Mouse (Mus musculus) lung, adult 2 months (tissue): ENCODE data around the gene Ppm1l. TPM values are rescaled to one million over a fixed set of nuclear protein-coding genes. Genes with fewer than 3 reads are reported as not detected.

Experiments
- DNase-seq: peaks from one replicate; pipeline ENCODE4 v3.0.0; 2022
- H3K4me1 ChIP-seq: fragments of 200-500 bp; 2 replicates; pipeline ENCODE4 v1.6.1; 2011; ENCODE audit warnings: low read length; ENCODE audit not compliant: control insufficient read depth, insufficient read depth
- H3K4me3 ChIP-seq: fragments of 200-500 bp; replicated peaks from 2 replicates; pipeline ENCODE3; 2011; ENCODE audit warnings: low read depth, mild to moderate bottlenecking, control low read depth, low read length; ENCODE audit errors: extremely low read depth
- CTCF ChIP-seq: fragments of 200-500 bp; IDR thresholded peaks from 2 replicates; pipeline ENCODE4 v1.5.1; 2011; ENCODE audit warnings: mild to moderate bottlenecking, low read length, control low read depth; ENCODE audit not compliant: insufficient read depth
- POLR2A ChIP-seq: fragments of 200-500 bp; IDR thresholded peaks from 2 replicates; pipeline ENCODE4 v1.6.1; 2011; ENCODE audit warnings: low read depth, mild to moderate bottlenecking, control low read depth, low read length, borderline replicate concordance; ENCODE audit errors: extremely low read depth
- WGBS: fragments of 180-500 bp; shearing (Covaris S2); methylation state at CpG from one replicate; pipeline ENCODE4 v1.1.7; 2018; 5-methylcytosine and 5-hydroxymethylcytosine counted together
- polyA plus RNA-seq: library from polyadenylated mRNA; depleted of rRNA; stranded (reverse); fragments of >200 nt; gene quantifications from 2 replicates; pipeline ENCODE4 v1.2.3, GENCODE M21; 2012

Ppm1l gene
- polyA plus RNA-seq, 1 experiment = 5.2 TPM

DNA sequence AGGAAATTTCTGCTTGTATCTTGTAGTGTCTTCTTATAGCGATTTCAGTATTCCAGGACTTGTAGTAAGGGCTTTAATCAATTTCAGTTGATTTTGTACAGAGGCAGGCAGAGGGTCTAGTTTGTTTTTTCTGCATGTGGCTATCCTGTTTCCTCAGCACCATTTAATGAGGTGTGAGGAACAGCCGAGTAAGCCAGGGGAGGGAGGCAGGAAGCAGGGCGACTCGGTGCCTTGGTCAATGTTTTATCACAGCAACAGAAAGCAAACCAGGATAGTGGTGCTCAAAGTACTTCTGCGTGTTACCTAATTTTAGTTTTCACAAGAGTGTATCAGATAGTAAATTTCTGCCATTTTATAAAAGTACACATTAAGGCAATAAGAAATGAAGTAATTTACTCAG lies 13.2 kb downstream of the Ppm1l start:
- no peak for TF ChIP-seq CTCF
- TF ChIP-seq POLR2A = no peak
- WGBS = 23% methylated on average over 5 of the region's 5 CpGs
- Histone ChIP-seq H3K4me1 (0 out of 2 replicates have a peak, but pooled peaks cover 2% of the 10 kb centered on the region), H3K4me3 (no peak overlapping the region)
- DNase-seq = no peak

DNA sequence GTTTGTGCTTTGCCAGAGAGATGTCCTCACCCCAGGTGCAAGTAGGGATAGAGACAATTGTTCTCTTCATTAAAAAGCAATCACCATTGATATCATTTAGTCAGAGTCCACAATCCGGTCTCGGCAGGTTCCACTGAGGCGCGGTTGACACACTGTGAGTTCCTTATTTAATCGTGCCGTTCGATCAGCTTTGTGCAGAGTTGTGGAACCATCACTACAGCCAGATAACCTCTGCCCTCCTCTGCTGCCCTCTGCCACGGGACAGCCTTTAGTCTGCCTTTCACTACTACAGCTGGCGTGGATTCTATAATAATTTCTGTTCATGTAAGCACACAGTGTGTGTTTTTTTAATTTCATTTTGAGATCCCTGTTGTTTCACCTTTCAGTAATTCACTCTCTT lies 17.2 kb downstream of the Ppm1l start:
- 61% methylated on average over 9 of the region's 9 CpGs for WGBS
- no peak for TF ChIP-seq CTCF
- no peak for TF ChIP-seq POLR2A
- H3K4me1 ChIP-seq = 0 out of 2 replicates have a peak, but pooled peaks cover 2% of the 10 kb centered on the region
- DNase-seq = no peak
- H3K4me3 ChIP-seq = no peak overlapping the region

DNA sequence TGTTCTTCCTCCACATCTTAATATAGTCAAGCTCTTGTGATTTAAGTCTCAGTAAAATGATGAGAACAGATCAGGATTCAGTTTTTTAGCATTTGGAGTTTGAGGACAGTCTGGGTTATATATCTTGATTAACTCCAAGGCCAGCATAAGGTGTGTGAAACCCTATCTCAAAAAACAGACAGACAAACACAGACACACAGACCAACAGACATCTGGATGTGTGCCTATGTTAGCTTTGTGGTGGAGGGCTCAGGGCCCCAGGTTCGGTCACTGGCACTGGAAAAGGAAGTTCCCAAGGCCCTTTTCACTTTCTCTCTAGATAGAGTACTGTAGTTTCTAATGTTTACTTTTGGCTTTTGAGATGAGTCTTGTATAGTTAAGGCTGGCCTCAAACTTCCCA lies 23.8 kb downstream of the Ppm1l start:
- 35% methylated on average over 1 of the region's 1 CpGs for WGBS
- Histone ChIP-seq H3K4me3 (no peak overlapping the region), H3K4me1 (no peaks in the 10 kb centered on the region)
- DNase-seq = no peak
- TF ChIP-seq CTCF = no peak
- TF ChIP-seq POLR2A = no peak

DNA sequence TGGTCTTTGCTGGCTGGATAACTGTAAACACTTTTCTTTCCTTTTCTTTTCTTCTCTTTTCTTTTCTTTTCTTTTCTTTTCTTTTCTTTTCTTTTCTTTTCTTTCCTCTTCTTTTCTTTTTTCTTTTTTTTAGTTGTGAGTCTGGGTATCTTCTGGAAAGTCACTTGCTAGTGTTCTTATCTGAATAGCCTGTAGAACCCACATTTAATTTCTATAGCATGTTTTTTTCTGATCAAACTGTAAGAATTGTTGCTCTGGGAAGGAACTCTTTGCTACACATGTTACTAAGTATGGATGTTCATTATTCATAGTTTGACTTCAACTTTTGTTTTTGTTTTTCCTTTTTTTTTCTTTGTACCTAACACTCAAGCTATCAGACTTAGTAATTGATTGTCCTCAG lies 24.3 kb downstream of the Ppm1l start:
- TF ChIP-seq CTCF = no peak
- no peak for TF ChIP-seq POLR2A
- no peak for DNase-seq
- H3K4me3 ChIP-seq = no peak overlapping the region
- H3K4me1 ChIP-seq = no peaks in the 10 kb centered on the region

DNA sequence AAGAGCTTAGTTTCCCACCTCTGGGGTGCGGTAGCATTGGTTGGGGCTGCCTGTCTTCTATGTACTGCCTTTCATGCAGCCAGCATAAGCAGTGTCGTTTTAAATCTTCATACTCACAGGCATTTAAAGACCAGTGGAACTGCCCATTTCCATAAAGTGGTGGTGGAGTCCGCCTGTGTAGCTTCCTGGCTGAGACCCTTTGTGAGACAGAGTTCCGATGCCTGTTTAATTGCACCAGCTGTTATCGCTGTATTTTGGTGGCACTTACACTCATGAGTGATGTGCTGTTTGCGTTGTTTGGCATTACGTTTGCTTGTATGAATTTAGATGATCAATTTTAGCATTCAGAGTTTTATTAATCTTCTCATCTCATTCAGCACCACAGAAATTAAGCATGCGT lies 24.9 kb downstream of the Ppm1l start:
- Histone ChIP-seq H3K4me3 (no peak overlapping the region), H3K4me1 (no peaks in the 10 kb centered on the region)
- no peak for DNase-seq
- TF ChIP-seq POLR2A = no peak
- no peak for TF ChIP-seq CTCF
- 67% methylated on average over 8 of the region's 8 CpGs for WGBS

DNA sequence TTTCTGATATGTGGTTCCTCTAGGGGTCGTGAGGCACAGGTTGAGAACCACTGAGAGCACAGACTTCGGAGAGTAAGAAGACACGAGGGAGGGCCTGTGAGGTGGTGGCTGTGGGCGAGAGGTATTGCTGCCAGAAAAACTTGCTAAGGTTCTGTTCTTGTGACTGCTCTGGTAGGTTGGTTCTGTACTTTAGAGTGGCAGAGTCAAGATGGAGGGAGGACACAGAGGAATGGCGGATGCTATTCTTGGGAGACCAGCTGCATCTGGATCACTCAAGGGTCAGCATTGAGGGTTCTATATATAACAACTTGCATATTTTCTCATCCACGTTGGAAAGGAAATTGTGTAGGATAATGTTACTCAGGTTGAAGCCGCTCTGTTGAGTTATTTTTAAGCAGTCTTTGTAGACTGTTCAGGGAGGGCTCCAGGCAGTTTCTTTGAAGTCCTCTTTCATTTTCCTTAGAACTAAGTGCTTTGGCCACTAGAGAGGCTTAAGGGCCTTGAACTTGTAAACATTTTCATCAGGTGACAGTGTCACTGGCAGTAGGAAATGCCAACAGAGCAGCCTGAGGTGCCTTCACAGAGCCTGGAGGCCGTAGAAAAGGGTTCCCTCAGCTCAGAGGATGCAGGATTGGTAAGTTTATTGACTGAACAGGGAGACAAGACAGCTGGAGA lies 25.7 kb downstream of the Ppm1l start:
- DNase-seq = no peak
- Histone ChIP-seq H3K4me3 (no peak overlapping the region), H3K4me1 (no peaks in the 10 kb centered on the region)
- TF ChIP-seq POLR2A (no peak), CTCF (no peak)
- 58% methylated on average over 8 of the region's 8 CpGs for WGBS

DNA sequence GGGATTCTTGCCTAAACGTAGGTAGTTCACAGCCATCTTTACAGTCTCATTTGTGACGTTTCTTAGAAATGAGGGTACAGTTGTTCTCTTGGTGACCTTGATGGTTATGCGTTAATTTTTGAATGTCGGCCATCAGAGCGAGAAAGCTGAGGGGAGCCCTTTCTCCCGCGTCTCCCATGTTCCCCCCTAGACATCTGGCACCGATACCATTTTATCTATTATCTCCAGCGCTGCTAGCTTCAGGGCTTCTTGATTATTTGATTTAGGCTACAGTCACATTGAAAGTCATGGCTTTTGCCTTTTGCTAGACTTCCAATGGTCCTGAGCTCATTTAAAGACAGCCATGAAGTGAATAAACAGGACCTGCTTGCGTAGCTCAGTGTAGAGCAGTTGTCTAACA lies 26.5 kb downstream of the Ppm1l start:
- WGBS = 78% methylated on average over 10 of the region's 10 CpGs

DNA sequence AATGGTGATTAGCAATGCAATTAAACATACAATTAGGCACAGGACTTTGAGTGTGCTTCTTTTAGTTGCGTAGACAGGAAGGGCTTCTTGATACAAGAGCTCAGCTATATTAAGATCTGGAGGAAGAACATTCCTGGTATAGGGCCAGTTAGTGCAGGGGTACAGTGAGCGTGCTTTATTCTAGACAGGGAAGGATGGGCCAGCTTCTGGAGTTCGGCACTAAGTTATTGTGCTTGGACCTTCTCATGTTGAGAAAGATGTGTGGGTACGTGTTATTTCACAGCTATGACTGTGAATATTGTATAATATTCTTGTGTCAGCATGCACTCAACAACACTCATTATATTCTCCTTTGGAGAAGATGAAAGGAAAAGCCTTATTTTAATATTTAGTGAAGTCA lies 29.9 kb downstream of the Ppm1l start:
- H3K4me1 ChIP-seq = no peaks in the 10 kb centered on the region
- no peak for DNase-seq
- no peak overlapping the region for H3K4me3 ChIP-seq
- TF ChIP-seq POLR2A = no peak
- TF ChIP-seq CTCF = no peak
- 81% methylated on average over 4 of the region's 4 CpGs for WGBS

More for the DNA sequence above, 26.5 kb downstream of the Ppm1l start:
- no peak for DNase-seq
- Histone ChIP-seq H3K4me1 (no peaks in the 10 kb centered on the region), H3K4me3 (no peak overlapping the region)
- TF ChIP-seq CTCF (no peak), POLR2A (no peak)

DNA sequence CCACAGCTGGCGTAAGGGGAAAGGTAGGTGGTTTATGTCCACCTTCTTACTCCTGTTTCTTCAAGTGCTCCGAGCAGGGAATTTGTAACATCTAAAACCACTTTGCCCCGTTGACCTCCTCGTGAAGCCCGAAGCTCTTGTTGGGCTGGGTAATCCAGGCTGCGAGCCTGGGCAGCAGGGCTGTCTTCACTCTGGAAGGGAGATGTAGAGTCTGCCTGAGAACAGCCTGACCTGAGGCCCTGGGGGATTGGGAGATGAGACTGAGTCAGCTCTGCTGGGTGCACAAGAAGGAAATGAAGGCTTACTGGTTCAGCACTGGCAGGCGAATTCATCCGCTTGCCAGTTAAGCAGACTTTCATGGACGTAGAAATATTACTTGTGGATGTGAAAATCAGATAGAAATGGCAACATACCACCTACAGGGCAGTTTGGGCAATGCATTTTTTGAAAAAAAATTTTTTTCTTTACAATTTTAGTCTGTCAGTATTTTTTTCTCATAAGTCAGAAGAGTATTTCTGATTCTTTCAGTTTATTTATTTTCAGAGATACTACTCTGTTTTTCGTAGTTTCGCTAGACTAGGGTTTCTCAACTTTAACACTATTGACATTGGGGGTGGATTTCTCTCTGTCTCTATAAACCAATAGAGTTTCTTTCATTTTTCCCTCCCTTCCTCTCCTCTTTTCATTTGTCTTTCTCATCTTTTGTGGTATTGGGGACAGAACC lies 31.7 kb downstream of the Ppm1l start:
- WGBS = 58% methylated on average over 11 of the region's 11 CpGs
- peak; percentile 11; the same call in 1 of the 2 replicates for TF ChIP-seq CTCF
- TF ChIP-seq POLR2A = no peak

DNA sequence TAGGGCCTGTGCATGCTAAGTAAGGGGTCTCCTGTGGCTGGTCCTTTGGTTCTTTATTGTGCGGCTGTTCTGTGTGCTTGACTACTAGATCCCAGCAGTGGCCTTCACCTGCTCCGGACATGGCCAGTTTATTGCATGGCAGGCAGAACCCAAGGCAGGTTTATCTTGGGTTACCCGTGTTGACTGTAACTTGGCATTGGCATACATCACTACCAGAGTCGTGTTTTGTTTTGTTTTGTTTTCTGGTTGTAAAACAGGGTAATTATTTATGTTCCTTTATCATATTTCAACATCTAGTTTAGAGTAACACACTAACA lies 32.2 kb downstream of the Ppm1l start:
- no peaks in the 10 kb centered on the region for H3K4me1 ChIP-seq
- 63% methylated on average over 4 of the region's 4 CpGs for WGBS
- no peak for DNase-seq
- no peak overlapping the region for H3K4me3 ChIP-seq
- TF ChIP-seq CTCF (no peak), POLR2A (no peak)

More for the DNA sequence above, 31.7 kb downstream of the Ppm1l start:
- DNase-seq = no peak
- Histone ChIP-seq H3K4me3 (no peak overlapping the region), H3K4me1 (no peaks in the 10 kb centered on the region)
